Mouse (Mus musculus) MEL (cell line): ENCODE data around the gene Krt78.

Experiments used
- CHD2 ChIP-seq: IDR thresholded peaks from 2 replicates; pipeline ENCODE4 v1.6.1; 2011; ENCODE audit warnings: low read length, improper control_type of control experiment
- CTCF ChIP-seq, 3 experiments: IDR thresholded peaks in 2 of 3; conservative IDR thresholded peaks in 1 of 3; 2 replicates each; pipeline ENCODE4 v1.5.1; 2011 to 2012; ENCODE audit warnings: low read length in 3 of 3, low read depth in 2 of 3, mild to moderate bottlenecking in 2 of 3, improper control_type of control experiment in 1 of 3, inconsistent platforms in 1 of 3, mixed read lengths in 1 of 3, moderate library complexity in 1 of 3; ENCODE audit not compliant: control insufficient read depth in 1 of 3, insufficient read depth in 1 of 3, poor library complexity in 1 of 3, severe bottlenecking in 1 of 3
- E2F4 ChIP-seq: IDR thresholded peaks from 2 replicates; pipeline ENCODE4 v1.6.1; 2011; ENCODE audit warnings: low read depth, low read length, improper control_type of control experiment, borderline replicate concordance
- ELF1 ChIP-seq: IDR thresholded peaks from 2 replicates; pipeline ENCODE4 v1.6.1; 2014; ENCODE audit warnings: low read depth, mild to moderate bottlenecking, inconsistent platforms, low read length, improper control_type of control experiment, moderate library complexity
- EP300 ChIP-seq, 2 experiments: IDR thresholded peaks; 2 replicates each; pipeline ENCODE4 v1.6.1; 2011; ENCODE audit warnings: improper control_type of control experiment in 2 of 2, low read length in 2 of 2, low read depth in 1 of 2, mild to moderate bottlenecking in 1 of 2
- GABPA ChIP-seq: IDR thresholded peaks from 2 replicates; pipeline ENCODE4 v1.6.1; 2012; ENCODE audit warnings: low read depth, mild to moderate bottlenecking, inconsistent platforms, low read length, improper control_type of control experiment, moderate library complexity
- GATA1 ChIP-seq: IDR thresholded peaks from 2 replicates; pipeline ENCODE4 v1.6.1; 2011; ENCODE audit warnings: low read depth, low read length, improper control_type of control experiment
- MAX ChIP-seq: IDR thresholded peaks from 2 replicates; pipeline ENCODE4 v1.6.1; 2011; ENCODE audit warnings: low read length, improper control_type of control experiment
- MYC ChIP-seq: IDR thresholded peaks from 2 replicates; pipeline ENCODE4 v1.6.1; 2011; ENCODE audit warnings: low read depth, mild to moderate bottlenecking, low read length, improper control_type of control experiment, moderate library complexity
- POLR2A ChIP-seq, 2 experiments: IDR thresholded peaks; 2 replicates each; pipeline ENCODE4 v1.6.1; 2011 to 2012; ENCODE audit warnings: low read length in 2 of 2, mild to moderate bottlenecking in 2 of 2, control low read depth in 1 of 2, improper control_type of control experiment in 1 of 2, low read depth in 1 of 2, moderate library complexity in 1 of 2; ENCODE audit not compliant: control insufficient read depth in 1 of 2, insufficient read depth in 1 of 2, poor library complexity in 1 of 2
- POLR2AphosphoS5 ChIP-seq: IDR thresholded peaks from 2 replicates; pipeline ENCODE4 v1.6.1; 2012; ENCODE audit warnings: low read depth, borderline replicate concordance, mild to moderate bottlenecking, inconsistent platforms, low read length, moderate library complexity, mixed read lengths
- UBTF ChIP-seq: IDR thresholded peaks from 2 replicates; pipeline ENCODE4 v1.6.1; 2012; ENCODE audit warnings: low read depth, mild to moderate bottlenecking, inconsistent platforms, low read length, improper control_type of control experiment, moderate library complexity, borderline replicate concordance; ENCODE audit not compliant: insufficient read depth
- ZNF384 ChIP-seq: IDR thresholded peaks from 2 replicates; pipeline ENCODE4 v1.6.1; 2012; ENCODE audit warnings: low read depth, mild to moderate bottlenecking, inconsistent platforms, low read length, improper control_type of control experiment

GRCm38 (mm10) chr15:101983949-101984601 is 30.0 kb upstream of the Krt78 start:
- TF ChIP-seq MAX = peak; percentile 99
- TF ChIP-seq ZNF384 = peak; percentile 80
- TF ChIP-seq POLR2AphosphoS5 = no peak
- TF ChIP-seq CHD2 = no peak; the same call in 1 of the 2 replicates
- peak; percentile 71; the same call in 1 of the 2 replicates for TF ChIP-seq E2F4
- TF ChIP-seq CTCF (IDR thresholded peaks at IDR 0.05 in 2 of 3, conservative IDR thresholded peaks at IDR 0.05 in 1 of 3; ENCODE audit: control insufficient read depth in 1 of 3, insufficient read depth in 1 of 3, low read depth in 2 of 3, low read length in 3 of 3, poor library complexity in 1 of 3, severe bottlenecking in 1 of 3) = peak; percentile 97 to 98 (median 98)
- peak; percentile 65; the same call in 1 of the 2 replicates for TF ChIP-seq GABPA
- 0 out of 4 replicates have a peak, but pooled peaks of 1 of the 2 experiments have one; percentile 45 for TF ChIP-seq POLR2A (IDR thresholded peaks at IDR 0.05; ENCODE audit: control insufficient read depth in 1 of 2, insufficient read depth in 1 of 2, low read depth in 1 of 2, low read length in 2 of 2, poor library complexity in 1 of 2)
- peak; percentile 26 to 51; a peak in 2 of 4 replicates for TF ChIP-seq EP300 (IDR thresholded peaks at IDR 0.05; ENCODE audit: low read depth in 1 of 2, low read length in 2 of 2)
- peak; percentile 100 for TF ChIP-seq MYC
- TF ChIP-seq ELF1 = peak; percentile 88
- TF ChIP-seq UBTF = no peak
- peak; percentile 42; the same call in 1 of the 2 replicates for TF ChIP-seq GATA1
